Mouse (Mus musculus) heart, embryonic 10.5 days (tissue): Measurements from ENCODE around the gene Socs3. TPM values are rescaled to one million over a fixed set of nuclear protein-coding genes. Genes with fewer than 3 reads are reported as not detected.
A peak's percentile ranks its signal among the peaks of the same experiment; 100 is the strongest.

Experiments used
- DNase-seq: peaks from one replicate; pipeline ENCODE4 v3.0.0-alpha.2; 2017; ENCODE audit warnings: low spot score
- H3K27ac ChIP-seq: fragments of 300-500 bp; sonication (generic); 2 replicates; pipeline ENCODE4 v1.5.1; 2016; ENCODE audit warnings: mild to moderate bottlenecking
- H3K27me3 ChIP-seq: fragments of 300-500 bp; sonication (generic); 2 replicates; pipeline ENCODE4 v1.6.1; 2016; ENCODE audit warnings: mild to moderate bottlenecking; ENCODE audit not compliant: poor library complexity, insufficient read depth, severe bottlenecking
- H3K36me3 ChIP-seq: fragments of 300-500 bp; sonication (generic); 2 replicates; pipeline ENCODE4 v1.6.1; 2016; ENCODE audit warnings: mild to moderate bottlenecking, moderate library complexity
- H3K4me1 ChIP-seq: fragments of 300-500 bp; sonication (generic); 2 replicates; pipeline ENCODE4 v1.6.1; 2016; ENCODE audit warnings: mild to moderate bottlenecking
- H3K4me3 ChIP-seq: fragments of 300-500 bp; sonication (generic); 2 replicates; pipeline ENCODE4 v1.5.1; 2016; ENCODE audit warnings: mild to moderate bottlenecking, moderate library complexity
- H3K9me3 ChIP-seq: fragments of 300-500 bp; sonication (generic); 2 replicates; pipeline ENCODE4 v1.6.1; 2016; ENCODE audit warnings: mild to moderate bottlenecking, moderate library complexity
- WGBS: fragments of 180-500 bp; shearing (Covaris S2); methylation state at CpG from one replicate; pipeline ENCODE4 v1.1.7; 2016; 5-methylcytosine and 5-hydroxymethylcytosine counted together
- polyA plus RNA-seq: library from polyadenylated mRNA; unstranded; fragments of >200 nt; fragmentation: Nextera tagmentation; extraction: Ambion mirVana; gene quantifications from 2 replicates; pipeline ENCODE4 v1.2.1, GENCODE M21; 2016

Gene Socs3
- polyA plus RNA-seq, 1 experiment from 2014 or later, result 10.6 TPM

GRCm38 (mm10) chr11:117966506-117967100 is 3.2 kb downstream of the Socs3 start:
- peak; percentile 71 for DNase-seq
- WGBS, result 30% methylated on average over 7 of the region's 7 CpGs
- Histone ChIP-seq H3K27me3 (peaks cover 38% of the 10 kb centered on the region), H3K36me3 (peaks cover 15% of the 10 kb centered on the region), H3K27ac (no peak overlapping the region), H3K4me3 (peak overlapping the region; percentile 77), H3K9me3 (no peaks in the 10 kb centered on the region), H3K4me1 (peaks cover 86% of the 10 kb centered on the region)

DNA sequence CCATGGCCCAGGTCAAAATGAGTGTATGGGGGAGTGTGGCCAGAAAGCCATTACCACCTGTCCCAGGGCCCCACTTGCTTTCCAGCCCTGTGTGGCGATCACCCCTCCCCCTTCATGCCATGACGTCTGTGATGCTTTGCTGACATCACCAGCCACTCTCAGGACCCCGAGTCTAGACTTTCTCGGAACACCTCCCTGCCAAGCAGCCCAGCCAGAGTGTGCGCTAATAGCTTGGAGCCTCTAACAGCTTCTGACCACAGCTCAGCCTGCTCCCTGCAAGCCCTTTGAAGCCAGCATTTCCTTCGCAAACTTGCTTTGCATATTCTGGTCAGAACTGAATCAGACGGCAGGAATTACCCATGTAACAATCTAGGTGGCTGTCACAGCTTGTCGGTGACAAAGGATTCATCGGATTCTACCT is 4.3 kb downstream of the Socs3 start:
- WGBS, result 14% methylated on average over 9 of the region's 9 CpGs
- Histone ChIP-seq H3K4me3 (peak overlapping the region; percentile 8; the same call in 1 of the 2 replicates), H3K36me3 (peaks cover 15% of the 10 kb centered on the region), H3K27me3 (peaks cover 29% of the 10 kb centered on the region), H3K4me1 (peaks cover 88% of the 10 kb centered on the region), H3K9me3 (no peaks in the 10 kb centered on the region), H3K27ac (0 out of 2 replicates have a peak overlapping the region, but pooled peaks have one; percentile 90)
- peak; percentile 75 for DNase-seq

- H3K27me3 ChIP-seq, result peaks cover 26% of the 10 kb centered on the region
These were observed 4.8 kb downstream of the Socs3 start for GRCm38 (mm10) chr11:117965052-117965451.

DNA sequence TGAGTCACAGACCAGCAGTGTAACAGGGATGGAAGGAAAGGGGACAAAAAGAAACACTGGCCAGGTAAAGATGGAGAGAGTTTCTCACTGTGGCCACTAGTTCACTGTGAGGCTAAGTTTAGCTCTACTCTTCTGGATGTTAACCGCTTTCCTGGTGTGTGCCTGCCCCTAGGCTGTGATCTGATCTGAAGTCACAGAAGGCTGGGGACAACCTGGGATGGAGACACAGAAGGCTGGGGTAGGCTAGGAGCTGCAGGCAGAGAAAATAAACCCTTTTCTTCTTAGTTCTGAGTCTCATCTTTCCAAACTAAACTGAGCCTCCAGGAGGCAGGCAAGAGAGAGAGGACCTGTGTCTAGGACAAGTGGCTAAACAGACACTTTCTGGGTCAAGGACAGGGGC is 5.6 kb downstream of the Socs3 start:
- 14% methylated on average over 1 of the region's 1 CpGs for WGBS
- peaks cover 15% of the 10 kb centered on the region for H3K36me3 ChIP-seq
- no peaks in the 10 kb centered on the region for H3K9me3 ChIP-seq
- peak; percentile 77 for DNase-seq
- H3K4me3 ChIP-seq, result 0 out of 2 replicates have a peak overlapping the region, but pooled peaks have one; percentile 57
- H3K4me1 ChIP-seq, result peaks cover 85% of the 10 kb centered on the region
- peak overlapping the region; percentile 90 for H3K27ac ChIP-seq
- H3K27me3 ChIP-seq, result peaks cover 32% of the 10 kb centered on the region

More at GRCm38 (mm10) chr11:117965052-117965451, 4.8 kb downstream of the Socs3 start:
- H3K4me1 ChIP-seq, result peaks cover 86% of the 10 kb centered on the region
- peak overlapping the region; percentile 57; the same call in 1 of the 2 replicates for H3K4me3 ChIP-seq
- no peaks in the 10 kb centered on the region for H3K9me3 ChIP-seq
- H3K36me3 ChIP-seq, result peaks cover 15% of the 10 kb centered on the region
- H3K27ac ChIP-seq, result peak overlapping the region; percentile 90; the same call in 1 of the 2 replicates
- DNase-seq, result peak; percentile 73
- 22% methylated on average over 7 of the region's 7 CpGs for WGBS

GRCm38 (mm10) chr11:117963872-117964271 is 6.0 kb downstream of the Socs3 start:
- peaks cover 34% of the 10 kb centered on the region for H3K27me3 ChIP-seq
- DNase-seq, result no peak
- 1% methylated on average over 9 of the region's 9 CpGs for WGBS

GRCm38 (mm10) chr11:117963091-117963793 is 6.6 kb downstream of the Socs3 start:
- no peaks in the 10 kb centered on the region for H3K9me3 ChIP-seq
- peak overlapping the region; percentile 57 for H3K4me3 ChIP-seq
- under 1% methylated on average over 40 of the region's 40 CpGs for WGBS
- H3K27me3 ChIP-seq, result peaks cover 33% of the 10 kb centered on the region
- DNase-seq, result peak; percentile 99
- peaks cover 15% of the 10 kb centered on the region for H3K36me3 ChIP-seq
- H3K4me1 ChIP-seq, result peaks cover 87% of the 10 kb centered on the region
- peak overlapping the region; percentile 90 for H3K27ac ChIP-seq

More at GRCm38 (mm10) chr11:117963872-117964271, 6.0 kb downstream of the Socs3 start:
- Histone ChIP-seq H3K36me3 (peaks cover 15% of the 10 kb centered on the region), H3K27ac (peak overlapping the region; percentile 90), H3K4me1 (peaks cover 87% of the 10 kb centered on the region), H3K4me3 (peak overlapping the region; percentile 57), H3K9me3 (no peaks in the 10 kb centered on the region)

- H3K27ac ChIP-seq, result peak overlapping the region; percentile 90
- no peaks in the 10 kb centered on the region for H3K9me3 ChIP-seq
- H3K27me3 ChIP-seq, result peaks cover 25% of the 10 kb centered on the region
- H3K4me3 ChIP-seq, result peak overlapping the region; percentile 57; the same call in 1 of the 2 replicates
- WGBS, result 33% methylated on average over 10 of the region's 10 CpGs
- peak; percentile 78 for DNase-seq
- peaks cover 83% of the 10 kb centered on the region for H3K4me1 ChIP-seq
- peaks cover 13% of the 10 kb centered on the region for H3K36me3 ChIP-seq
These were observed 7.4 kb downstream of the Socs3 start for GRCm38 (mm10) chr11:117962228-117963067.

- H3K27ac ChIP-seq, result peak overlapping the region; percentile 42
- H3K27me3 ChIP-seq, result peaks cover 10% of the 10 kb centered on the region; the same call in 1 of the 2 replicates
- H3K4me3 ChIP-seq, result no peak overlapping the region
- DNase-seq, result no peak
- peaks cover 71% of the 10 kb centered on the region for H3K4me1 ChIP-seq
- no peaks in the 10 kb centered on the region for H3K9me3 ChIP-seq
- H3K36me3 ChIP-seq, result no peaks in the 10 kb centered on the region
These were observed 9.2 kb downstream of the Socs3 start for GRCm38 (mm10) chr11:117960601-117961000.

DNA sequence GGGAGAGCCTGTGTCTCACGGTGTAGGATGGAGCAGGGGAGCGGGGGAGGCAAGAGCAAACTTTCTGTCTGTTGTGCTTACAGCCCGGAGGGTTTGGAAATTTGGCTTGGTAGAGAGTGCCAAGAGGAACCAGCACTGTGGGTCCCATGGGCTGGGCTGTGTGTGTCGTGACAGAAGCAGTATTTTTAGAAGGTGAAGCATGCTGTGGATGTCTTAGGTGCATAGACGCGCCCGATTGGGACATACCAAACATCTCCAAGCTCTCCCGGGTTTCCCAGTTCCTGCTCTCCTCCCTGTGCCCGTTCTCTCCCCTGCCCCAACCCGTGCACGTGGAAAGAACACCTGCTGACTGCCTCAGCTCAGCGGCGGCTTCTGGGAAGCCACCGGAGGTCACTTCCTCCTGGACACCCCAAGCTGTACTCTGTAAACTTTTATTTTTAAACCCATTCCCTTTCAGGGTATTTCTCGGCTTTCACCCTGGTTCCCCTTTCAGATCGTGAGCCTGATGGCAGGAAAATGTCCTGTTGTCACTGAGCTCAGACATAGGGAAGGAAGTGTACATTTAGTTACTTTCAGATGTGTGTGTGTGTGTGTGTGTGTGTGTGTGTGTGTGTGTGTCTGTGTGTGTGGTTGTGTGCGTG is 10.0 kb downstream of the Socs3 start:
- H3K27me3 ChIP-seq, result peaks cover 18% of the 10 kb centered on the region; the same call in 1 of the 2 replicates
- H3K27ac ChIP-seq, result peak overlapping the region; percentile 44; the same call in 1 of the 2 replicates
- no peaks in the 10 kb centered on the region for H3K36me3 ChIP-seq
- no peak overlapping the region for H3K4me3 ChIP-seq
- H3K4me1 ChIP-seq, result peaks cover 71% of the 10 kb centered on the region
- peak; percentile 74 for DNase-seq
- H3K9me3 ChIP-seq, result no peaks in the 10 kb centered on the region
- 43% methylated on average over 17 of the region's 17 CpGs for WGBS

DNA sequence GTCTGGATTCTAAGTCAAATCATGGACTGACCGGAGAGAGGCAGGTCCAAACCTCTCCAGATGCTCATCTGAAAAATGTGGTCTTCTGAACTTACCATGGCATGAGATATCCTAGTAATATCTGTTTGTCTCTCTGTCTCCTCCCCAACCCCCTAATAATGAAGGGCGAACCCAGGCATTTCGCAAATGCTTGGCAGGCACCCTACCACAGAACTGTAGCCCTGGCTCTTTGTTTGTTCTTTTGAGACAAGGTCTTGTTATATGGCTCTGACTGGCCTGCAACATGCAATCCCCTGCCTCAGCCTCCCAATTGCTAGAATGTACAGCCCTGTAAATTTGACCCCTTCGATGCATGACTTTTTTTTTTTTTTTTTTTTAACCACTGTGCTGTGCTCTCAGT is 10.7 kb downstream of the Socs3 start:
- Histone ChIP-seq H3K9me3 (no peaks in the 10 kb centered on the region), H3K4me1 (peaks cover 71% of the 10 kb centered on the region), H3K27me3 (peaks cover 22% of the 10 kb centered on the region; the same call in 1 of the 2 replicates), H3K36me3 (no peaks in the 10 kb centered on the region), H3K27ac (0 out of 2 replicates have a peak overlapping the region, but pooled peaks have one; percentile 44), H3K4me3 (no peak overlapping the region)
- no peak for DNase-seq
- WGBS, result 88% methylated on average over 4 of the region's 4 CpGs

GRCm38 (mm10) chr11:117958197-117958596 is 11.7 kb downstream of the Socs3 start:
- H3K27me3 ChIP-seq, result peaks cover 22% of the 10 kb centered on the region; the same call in 1 of the 2 replicates
- no peak overlapping the region for H3K4me3 ChIP-seq
- 71% methylated on average over 7 of the region's 7 CpGs for WGBS
- H3K36me3 ChIP-seq, result no peaks in the 10 kb centered on the region
- peaks cover 66% of the 10 kb centered on the region for H3K4me1 ChIP-seq
- peak; percentile 72 for DNase-seq
- peak overlapping the region; percentile 4; the same call in 1 of the 2 replicates for H3K27ac ChIP-seq
- no peaks in the 10 kb centered on the region for H3K9me3 ChIP-seq

DNA sequence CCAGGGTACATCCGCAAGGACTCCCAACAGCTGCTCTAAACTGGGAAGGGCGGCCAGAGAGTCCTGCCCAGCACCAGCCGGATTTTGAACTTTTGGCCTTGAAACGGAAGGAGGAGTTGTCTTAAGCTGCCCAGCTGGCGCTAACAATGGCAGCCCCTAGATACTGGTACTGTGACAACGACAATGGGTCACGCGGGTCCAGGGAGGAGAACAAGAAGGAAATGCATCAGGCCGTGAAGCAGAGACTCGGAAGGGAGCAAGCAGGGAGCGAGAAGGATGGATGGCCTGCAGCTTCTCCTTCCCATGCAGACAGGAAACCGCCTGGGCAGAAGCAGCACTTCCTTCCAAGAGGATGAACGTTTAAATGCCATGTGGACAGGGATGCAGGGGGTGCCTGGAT is 14.2 kb downstream of the Socs3 start:
- Histone ChIP-seq H3K27me3 (peaks cover 44% of the 10 kb centered on the region; the same call in 1 of the 2 replicates), H3K4me1 (peaks cover 64% of the 10 kb centered on the region), H3K9me3 (no peaks in the 10 kb centered on the region), H3K36me3 (no peaks in the 10 kb centered on the region), H3K27ac (0 out of 2 replicates have a peak overlapping the region, but pooled peaks have one; percentile 7), H3K4me3 (no peak overlapping the region)
- 64% methylated on average over 13 of the region's 13 CpGs for WGBS
- peak; percentile 72 for DNase-seq
